Mouse (Mus musculus) frontal cortex, adult 2 months (tissue): ENCODE data around the gene Accsl. TPM values are rescaled to one million over a fixed set of nuclear protein-coding genes. Genes with fewer than 3 reads are reported as not detected.

ENCODE experiments used
- DNase-seq, 2 experiments: peaks; one replicate each; pipeline ENCODE4 v3.0.0; 2022; ENCODE audit warnings: low spot score in 1 of 2; ENCODE audit errors: extremely low spot score in 1 of 2
- polyA plus RNA-seq: library from polyadenylated mRNA; depleted of rRNA; stranded (reverse); fragments of >200 nt; gene quantifications from 2 replicates; pipeline ENCODE4 v1.2.3, GENCODE M21; 2012; rRNA removed

The Accsl gene
- polyA plus RNA-seq, 1 experiment = 0.58 TPM

DNA sequence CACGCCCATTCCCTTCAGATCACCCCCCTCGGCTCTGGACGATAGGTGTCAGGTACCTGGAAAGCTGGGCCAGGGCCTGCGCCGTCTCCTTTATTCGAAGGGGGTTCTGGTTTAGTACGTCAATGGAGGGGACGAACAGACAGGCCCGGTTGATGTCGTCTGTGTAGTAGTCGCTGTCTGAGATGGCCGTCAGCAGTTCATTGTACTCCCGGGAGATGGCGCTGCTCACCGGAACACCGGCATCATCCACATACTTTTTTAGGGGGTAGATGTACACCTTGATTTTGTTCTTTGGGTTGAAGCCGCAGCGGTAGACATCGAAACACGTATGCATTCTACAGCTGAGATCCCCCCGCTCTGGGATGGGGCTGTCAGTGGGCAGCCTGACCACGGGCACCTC, 55.6 kb downstream of the Accsl start:
- DNase-seq = no peak

DNA sequence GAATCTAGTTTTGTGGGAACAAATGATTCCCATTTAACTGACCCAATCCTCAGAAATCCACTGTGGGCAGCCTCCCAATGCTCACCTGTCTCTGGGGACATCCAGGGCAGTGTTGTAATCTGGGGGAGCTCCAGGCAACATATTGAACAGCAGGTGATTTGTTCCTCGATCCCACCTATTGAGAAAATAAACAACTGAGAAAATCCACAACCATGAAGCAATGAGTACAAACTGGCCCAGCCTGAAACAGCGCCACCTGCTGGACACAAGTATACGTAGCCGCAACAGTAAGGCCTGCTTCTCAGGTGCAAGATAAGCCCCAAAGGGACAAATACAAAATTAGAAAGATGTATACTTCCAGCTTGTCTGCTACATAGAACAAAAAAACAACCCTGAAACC, 57.1 kb downstream of the Accsl start:
- peak in 1 of 2 experiments; percentile 74 for DNase-seq

DNA sequence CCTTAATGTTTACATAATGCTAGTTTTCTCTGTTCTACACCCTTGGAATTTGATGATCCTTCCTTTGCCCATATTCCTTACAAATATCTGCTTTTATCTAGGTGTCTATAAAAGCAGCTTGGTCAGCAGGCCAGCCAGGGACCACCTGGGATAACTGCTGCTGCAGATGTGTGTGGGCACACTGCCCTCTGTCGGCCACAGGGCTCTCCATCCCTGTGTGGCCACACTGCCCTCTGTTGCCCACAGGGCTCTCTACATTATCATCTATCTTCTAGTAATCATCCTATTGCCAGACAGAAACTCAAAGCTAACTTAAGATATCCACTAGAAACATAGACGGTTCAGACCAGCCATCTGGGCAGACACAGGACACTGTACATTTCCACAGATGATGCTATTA, 59.0 kb downstream of the Accsl start:
- DNase-seq = peak in 1 of 2 experiments; percentile 39

DNA sequence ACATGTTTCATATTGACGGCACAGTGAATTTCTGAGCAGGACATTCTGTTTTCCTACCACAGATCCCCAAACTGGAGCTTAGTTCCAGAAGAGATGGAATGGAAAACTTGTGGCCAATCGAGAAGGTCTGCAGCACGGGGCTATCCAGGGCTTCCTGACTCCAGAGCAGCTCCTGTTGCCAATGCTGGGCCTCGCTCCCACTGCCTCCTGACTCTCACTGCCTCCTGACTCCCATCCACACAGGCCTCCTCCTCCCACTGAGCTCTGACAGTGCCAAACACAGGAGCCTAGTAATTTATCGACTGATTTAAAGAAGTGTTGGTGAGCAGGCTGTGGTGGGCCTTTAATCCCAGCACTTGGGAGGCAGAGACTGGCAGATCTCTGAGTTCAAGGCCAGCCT, 60.9 kb downstream of the Accsl start:
- no peak for DNase-seq

DNA sequence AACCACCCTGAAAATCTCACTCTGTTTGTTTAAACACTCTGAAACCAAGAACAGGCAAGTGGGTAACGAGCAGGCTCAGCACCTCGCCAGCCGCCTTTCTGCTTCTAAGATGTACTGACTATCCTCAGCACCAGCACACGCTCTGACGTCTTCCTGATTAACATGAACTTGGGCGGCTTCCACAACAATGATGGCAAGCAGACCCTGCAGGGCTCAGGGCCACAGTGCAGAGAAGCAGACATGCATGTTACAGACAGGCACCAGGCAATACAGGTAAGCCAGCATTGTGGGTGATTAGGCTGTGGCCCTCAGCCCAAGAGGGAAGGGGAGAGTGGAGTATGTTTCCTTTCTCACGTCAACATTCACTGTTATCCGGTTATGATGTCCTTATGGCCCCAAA, 61.5 kb downstream of the Accsl start:
- DNase-seq = no peak

DNA sequence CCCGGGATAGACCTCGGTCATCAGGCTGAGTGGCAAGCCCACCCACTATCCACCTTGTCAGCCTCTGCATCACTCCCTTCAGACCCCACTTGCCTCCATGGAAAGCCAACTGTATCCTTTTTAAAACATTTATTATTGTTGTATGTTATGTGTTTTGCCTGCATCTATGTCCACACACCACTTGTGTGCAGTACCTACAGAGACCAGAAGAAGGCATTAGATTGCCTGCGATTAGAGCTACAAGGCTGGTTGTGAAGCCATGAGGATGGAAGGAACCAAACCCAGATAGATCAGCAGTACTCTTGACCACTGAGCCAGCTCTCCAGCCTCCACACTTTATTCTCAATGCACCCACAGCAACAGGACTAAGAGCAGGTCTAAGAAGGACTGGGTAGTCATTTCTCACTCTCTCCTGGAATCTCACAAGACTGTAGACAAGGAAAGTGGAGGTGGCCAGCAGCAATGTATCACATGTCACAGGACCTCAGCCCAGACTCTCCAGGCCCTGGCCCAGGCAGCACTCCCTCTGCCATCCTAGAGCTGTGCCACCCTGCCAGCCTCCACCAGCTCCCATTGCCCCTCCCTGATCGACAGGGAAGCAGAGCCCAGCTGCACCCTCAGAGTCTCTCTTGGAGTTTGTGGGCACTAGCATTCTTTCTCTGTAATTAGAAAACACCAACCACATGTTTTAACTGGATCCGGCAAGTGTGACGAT, 62.3 kb downstream of the Accsl start:
- no peak for DNase-seq

DNA sequence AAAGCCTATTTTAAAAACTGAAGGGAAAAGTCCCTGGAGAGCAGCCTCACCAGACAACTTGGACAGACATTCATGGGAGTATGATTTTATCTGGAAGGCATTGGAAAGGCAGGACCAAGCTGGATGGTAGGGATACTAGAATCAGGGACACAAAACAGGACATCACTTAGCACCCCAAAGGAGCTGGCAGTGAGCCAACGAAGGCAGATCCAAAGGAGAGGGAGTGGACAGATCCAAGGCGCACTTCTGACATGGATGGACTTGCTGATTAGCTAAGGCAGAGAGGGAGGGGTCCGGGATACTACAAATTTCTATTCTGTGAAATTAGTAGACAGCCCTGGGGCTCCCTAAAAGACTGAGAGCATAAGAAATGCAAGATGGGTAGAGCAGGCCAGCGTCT, 63.4 kb downstream of the Accsl start:
- no peak for DNase-seq

Other genes with a start within 250 kb of the Accsl start
- 3.3 and 3.4 TPM in 2 replicates for gene Alx4, start 226.8 kb downstream of the Accsl start, polyA plus RNA-seq
- gene Ext2, start 46.6 kb downstream of the Accsl start, polyA plus RNA-seq = 28.9 and 31.5 TPM in 2 replicates
- 8.7 and 9.1 TPM in 2 replicates for gene Accs, start 19.2 kb downstream of the Accsl start, polyA plus RNA-seq
- 77.9 and 109 TPM in 2 replicates for gene Gm13889, start 88.0 kb upstream of the Accsl start, polyA plus RNA-seq
- gene Gm27027, start 127.2 kb upstream of the Accsl start, polyA plus RNA-seq = 0.32 TPM in 1 of 2 replicates, not detected in the other
- gene Alkbh3, start 141.7 kb upstream of the Accsl start, polyA plus RNA-seq = 50.1 and 57.2 TPM in 2 replicates